Mouse (Mus musculus) CD4-positive helper T cell, adult 2 months (primary cell): Measurements from ENCODE around the gene Adora2a.
A peak's percentile ranks its signal among the peaks of the same experiment; 100 is the strongest.
"Not testable (repeated sequence)": the region's sequence is repeated elsewhere in the genome, so short reads cannot be mapped to it uniquely, and the experiment has no call there.

Experiments
- DNase-seq: peaks from one replicate; pipeline ENCODE4 v3.0.0-alpha.2; 2012; ENCODE audit warnings: low read depth, missing footprints, low spot score

Gene Adora2a

GRCm38 (mm10) chr10:75344563-75344962 lies 27.9 kb downstream of the Adora2a start:
- DNase-seq, result not testable (repeated sequence)

- no peak for DNase-seq
Observed at GRCm38 (mm10) chr10:75345265-75345664, 28.6 kb downstream of the Adora2a start.

GRCm38 (mm10) chr10:75350564-75350963 lies 33.9 kb downstream of the Adora2a start:
- DNase-seq, result no peak

GRCm38 (mm10) chr10:75352541-75352940 lies 35.9 kb downstream of the Adora2a start:
- DNase-seq, result no peak

GRCm38 (mm10) chr10:75353838-75354241 lies 37.2 kb downstream of the Adora2a start:
- DNase-seq, result peak; percentile 39

GRCm38 (mm10) chr10:75355341-75355740 lies 38.7 kb downstream of the Adora2a start:
- DNase-seq, result no peak

GRCm38 (mm10) chr10:75364214-75364690 lies 47.6 kb downstream of the Adora2a start:
- DNase-seq, result not testable (repeated sequence)

- peak; percentile 23 for DNase-seq
Observed at GRCm38 (mm10) chr10:75364796-75365195, 48.1 kb downstream of the Adora2a start.

- peak; percentile 71 for DNase-seq
Observed at GRCm38 (mm10) chr10:75365231-75365633, 48.6 kb downstream of the Adora2a start.

GRCm38 (mm10) chr10:75373655-75374351 lies 57.1 kb downstream of the Adora2a start:
- DNase-seq, result not testable (repeated sequence)

GRCm38 (mm10) chr10:75378688-75379087 lies 62.0 kb downstream of the Adora2a start:
- no peak for DNase-seq
